Mouse (Mus musculus): ENCODE data around the gene Fam155a.
A peak's percentile ranks its signal among the peaks of the same experiment; 100 is the strongest.

Fam155a gene

GRCm38 (mm10) chr8:9288015-9288729, 482.8 kb downstream of the Fam155a start:
- DNase-seq (ENCODE audit: low spot score), result no peak

GRCm38 (mm10) chr8:9274117-9274516, 496.8 kb downstream of the Fam155a start:
- no peak for DNase-seq (ENCODE audit: low spot score)

GRCm38 (mm10) chr8:9264378-9264777, 506.6 kb downstream of the Fam155a start:
- no peak for DNase-seq (ENCODE audit: low spot score)

GRCm38 (mm10) chr8:9261527-9261926, 509.4 kb downstream of the Fam155a start:
- DNase-seq (ENCODE audit: low spot score), result no peak

GRCm38 (mm10) chr8:9255316-9255715, 515.6 kb downstream of the Fam155a start:
- DNase-seq (ENCODE audit: low spot score), result no peak

- no peak for DNase-seq (ENCODE audit: low spot score)
Measured at GRCm38 (mm10) chr8:9252991-9253390, 518.0 kb downstream of the Fam155a start.

GRCm38 (mm10) chr8:9248109-9248821, 522.7 kb downstream of the Fam155a start:
- DNase-seq (ENCODE audit: low spot score), result no peak

- DNase-seq (ENCODE audit: low spot score), result no peak
Measured at GRCm38 (mm10) chr8:9245994-9246393, 525.0 kb downstream of the Fam155a start.

GRCm38 (mm10) chr8:9240996-9241395, 530.0 kb downstream of the Fam155a start:
- DNase-seq (ENCODE audit: low spot score), result no peak

- peak; percentile 34 for DNase-seq (ENCODE audit: low spot score)
Measured at GRCm38 (mm10) chr8:9239741-9240140, 531.2 kb downstream of the Fam155a start.

- DNase-seq (ENCODE audit: low spot score), result no peak
Measured at GRCm38 (mm10) chr8:9238974-9239373, 532.0 kb downstream of the Fam155a start.

GRCm38 (mm10) chr8:9233326-9233919, 537.5 kb downstream of the Fam155a start:
- DNase-seq (ENCODE audit: low spot score), result peak; percentile 92

- peak; percentile 83 for DNase-seq (ENCODE audit: low spot score)
Measured at GRCm38 (mm10) chr8:9227779-9228464, 543.0 kb downstream of the Fam155a start.

- DNase-seq (ENCODE audit: low spot score), result no peak
Measured at GRCm38 (mm10) chr8:9226767-9227166, 544.2 kb downstream of the Fam155a start.

- DNase-seq (ENCODE audit: low spot score), result no peak
Measured at GRCm38 (mm10) chr8:9211751-9212150, 559.2 kb downstream of the Fam155a start.

GRCm38 (mm10) chr8:9207505-9208051, 563.4 kb downstream of the Fam155a start:
- DNase-seq (ENCODE audit: low spot score), result no peak

- DNase-seq (ENCODE audit: low spot score), result no peak
Measured at GRCm38 (mm10) chr8:9204345-9205067, 566.5 kb downstream of the Fam155a start.

GRCm38 (mm10) chr8:9200099-9200498, 570.9 kb downstream of the Fam155a start:
- DNase-seq (ENCODE audit: low spot score), result no peak

GRCm38 (mm10) chr8:9191682-9192081, 579.3 kb downstream of the Fam155a start:
- DNase-seq (ENCODE audit: low spot score), result no peak

GRCm38 (mm10) chr8:9188616-9189015, 582.3 kb downstream of the Fam155a start:
- DNase-seq (ENCODE audit: low spot score), result peak; percentile 57

GRCm38 (mm10) chr8:9185200-9185599, 585.8 kb downstream of the Fam155a start:
- DNase-seq (ENCODE audit: low spot score), result no peak

- DNase-seq (ENCODE audit: low spot score), result peak; percentile 50
Measured at GRCm38 (mm10) chr8:9182461-9182860, 588.5 kb downstream of the Fam155a start.

Data from retina, embryonic 14.5 days (tissue).